Mouse (Mus musculus) hindbrain, postnatal 0 days (tissue): ENCODE data around the gene B4galt1. TPM values are rescaled to one million over a fixed set of nuclear protein-coding genes. Genes with fewer than 3 reads are reported as not detected.

Experiments used
- ATAC-seq: fragments of 200-750 bp; cut with Nextera tagmentation; 2 replicates; pipeline ENCODE4 v1.8.0; 2017; ENCODE audit warnings: mild to moderate bottlenecking, moderate TSS enrichment, moderate library complexity
- DNase-seq: peaks from one replicate; pipeline ENCODE4 v3.0.0-alpha.2; 2015; ENCODE audit warnings: low spot score
- H3K27ac ChIP-seq: fragments of 300-500 bp; sonication (generic); 2 replicates; pipeline ENCODE4 v1.5.1; 2014; ENCODE audit warnings: mild to moderate bottlenecking
- H3K27me3 ChIP-seq: fragments of 300-500 bp; sonication (generic); 2 replicates; pipeline ENCODE4 v1.6.1; 2014; ENCODE audit warnings: low read length, mixed read lengths; ENCODE audit not compliant: insufficient read depth
- H3K36me3 ChIP-seq: fragments of 300-500 bp; sonication (generic); 2 replicates; pipeline ENCODE4 v1.6.1; 2014; ENCODE audit warnings: low read length, mixed read lengths; ENCODE audit not compliant: insufficient read depth
- H3K4me1 ChIP-seq: fragments of 300-500 bp; sonication (generic); 2 replicates; pipeline ENCODE4 v1.6.1; 2014; ENCODE audit warnings: antibody characterized with exemption, low read length, mixed read lengths; ENCODE audit not compliant: insufficient read depth
- H3K4me2 ChIP-seq: fragments of 300-500 bp; sonication (generic); 2 replicates; pipeline ENCODE4 v1.6.1; 2014; ENCODE audit warnings: low read depth, mild to moderate bottlenecking, low read length, moderate library complexity, mixed read lengths
- H3K4me3 ChIP-seq: fragments of 300-500 bp; sonication (generic); 2 replicates; pipeline ENCODE4 v1.5.1; 2014; ENCODE audit warnings: low read length
- H3K9ac ChIP-seq: fragments of 300-500 bp; sonication (generic); replicated peaks from 2 replicates; pipeline ENCODE4 v1.6.1; 2014; ENCODE audit warnings: mild to moderate bottlenecking, low read length, moderate library complexity, mixed read lengths
- H3K9me3 ChIP-seq: fragments of 300-500 bp; sonication (generic); 2 replicates; pipeline ENCODE4 v1.6.1; 2016; ENCODE audit warnings: low read length, mixed read lengths
- CTCF ChIP-seq: IDR thresholded peaks from 2 replicates; pipeline ENCODE4 v1.5.1; 2016; ENCODE audit warnings: antibody characterized with exemption, control low read depth, low read depth
- WGBS: fragments of 180-500 bp; shearing (Covaris S2); extraction: QIAGEN DNeasy Blood & Tissue Kit; methylation state at CpG from one replicate; pipeline ENCODE4 v1.1.7; 2014; 5-methylcytosine and 5-hydroxymethylcytosine counted together
- polyA plus RNA-seq: library from polyadenylated mRNA; unstranded; fragments of >200 nt; fragmentation: Nextera tagmentation; extraction: Ambion mirVana; gene quantifications from 2 replicates; pipeline ENCODE4 v1.2.1, GENCODE M21; 2015
- total RNA-seq: library from RNA; depleted of rRNA; stranded (reverse); fragments of >200 nt; gene quantifications from 2 replicates; pipeline ENCODE4 v1.2.3, GENCODE M21; 2014

The B4galt1 gene
- total and polyA plus RNA-seq, 2 experiments from 2014 or later: 7.6 to 14.5 TPM

GRCm38 (mm10) chr4:40825981-40826380, 27.8 kb downstream of the B4galt1 start:
- TF ChIP-seq CTCF: no peak
- no peak overlapping the region for H3K4me3 ChIP-seq
- no peak overlapping the region for H3K9ac ChIP-seq
- H3K9me3 ChIP-seq: no peaks in the 10 kb centered on the region
- ATAC-seq (no peak), DNase-seq (no peak)
- no peaks in the 10 kb centered on the region for H3K36me3 ChIP-seq
- no peaks in the 10 kb centered on the region for H3K27me3 ChIP-seq
- no peak overlapping the region for H3K27ac ChIP-seq
- 98% methylated on average over 2 of the region's 2 CpGs for WGBS
- H3K4me2 ChIP-seq: no peak overlapping the region
- no peaks in the 10 kb centered on the region for H3K4me1 ChIP-seq

GRCm38 (mm10) chr4:40825146-40825545, 28.7 kb downstream of the B4galt1 start:
- DNase-seq (no peak), ATAC-seq (no peak)
- no peak for TF ChIP-seq CTCF
- Histone ChIP-seq H3K27me3 (no peaks in the 10 kb centered on the region), H3K4me2 (no peak overlapping the region), H3K9me3 (no peaks in the 10 kb centered on the region), H3K4me1 (no peaks in the 10 kb centered on the region), H3K4me3 (no peak overlapping the region), H3K9ac (no peak overlapping the region), H3K27ac (no peak overlapping the region), H3K36me3 (no peaks in the 10 kb centered on the region)
- 85% methylated on average over 5 of the region's 5 CpGs for WGBS

GRCm38 (mm10) chr4:40824505-40824904, 29.3 kb downstream of the B4galt1 start:
- 90% methylated on average over 7 of the region's 7 CpGs for WGBS
- Histone ChIP-seq H3K4me3 (no peak overlapping the region), H3K9ac (no peak overlapping the region), H3K27me3 (no peaks in the 10 kb centered on the region), H3K4me2 (no peak overlapping the region), H3K36me3 (no peaks in the 10 kb centered on the region), H3K27ac (no peak overlapping the region), H3K9me3 (no peaks in the 10 kb centered on the region), H3K4me1 (no peaks in the 10 kb centered on the region)
- ATAC-seq: no peak
- TF ChIP-seq CTCF: no peak
- no peak for DNase-seq

GRCm38 (mm10) chr4:40823664-40824063, 30.1 kb downstream of the B4galt1 start:
- Histone ChIP-seq H3K9ac (no peak overlapping the region), H3K27ac (no peak overlapping the region), H3K4me3 (no peak overlapping the region), H3K36me3 (no peaks in the 10 kb centered on the region), H3K4me1 (no peaks in the 10 kb centered on the region), H3K27me3 (no peaks in the 10 kb centered on the region), H3K9me3 (no peaks in the 10 kb centered on the region), H3K4me2 (no peak overlapping the region)
- no peak for TF ChIP-seq CTCF
- WGBS: 78% methylated on average over 8 of the region's 8 CpGs
- ATAC-seq: no peak; the same call in 1 of the 2 replicates
- DNase-seq: no peak

- H3K27me3 ChIP-seq: no peaks in the 10 kb centered on the region
- no peak overlapping the region for H3K4me2 ChIP-seq
- DNase-seq: no peak
- no peaks in the 10 kb centered on the region for H3K4me1 ChIP-seq
- WGBS: 92% methylated on average over 14 of the region's 14 CpGs
- no peaks in the 10 kb centered on the region for H3K36me3 ChIP-seq
- H3K9ac ChIP-seq: no peak overlapping the region
- H3K4me3 ChIP-seq: no peak overlapping the region
- ATAC-seq: no peak
- no peaks in the 10 kb centered on the region for H3K9me3 ChIP-seq
- H3K27ac ChIP-seq: no peak overlapping the region
- TF ChIP-seq CTCF: no peak
Observed at GRCm38 (mm10) chr4:40823151-40823550, 30.7 kb downstream of the B4galt1 start.

- H3K9me3 ChIP-seq: no peaks in the 10 kb centered on the region
- H3K9ac ChIP-seq: no peak overlapping the region
- no peak for DNase-seq
- 91% methylated on average over 8 of the region's 8 CpGs for WGBS
- no peaks in the 10 kb centered on the region for H3K4me1 ChIP-seq
- H3K36me3 ChIP-seq: no peaks in the 10 kb centered on the region
- H3K27me3 ChIP-seq: no peaks in the 10 kb centered on the region
- no peak overlapping the region for H3K4me2 ChIP-seq
- no peak for ATAC-seq
- H3K4me3 ChIP-seq: no peak overlapping the region
- TF ChIP-seq CTCF: no peak
- H3K27ac ChIP-seq: no peak overlapping the region
Observed at GRCm38 (mm10) chr4:40821303-40822023, 32.3 kb downstream of the B4galt1 start.

DNA sequence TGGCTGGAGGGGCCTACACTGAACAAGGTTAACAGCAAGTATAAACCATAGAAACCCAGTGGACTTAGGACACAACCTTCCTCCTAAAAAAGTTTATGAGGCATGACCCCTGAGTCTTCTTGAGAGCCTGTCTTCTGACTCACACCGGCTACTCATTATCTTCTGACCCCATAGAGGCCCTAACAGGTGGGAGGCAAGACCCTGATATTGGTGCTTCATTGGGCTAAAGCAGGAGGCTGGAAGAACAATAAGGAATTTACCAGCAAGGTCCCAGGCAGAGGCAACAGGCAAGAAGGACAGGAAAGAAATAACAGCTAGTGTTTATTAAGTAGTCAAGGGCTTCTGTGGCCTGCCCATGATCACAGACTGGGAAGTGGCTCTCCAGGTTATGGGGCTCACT, 32.9 kb downstream of the B4galt1 start:
- 90% methylated on average over 1 of the region's 1 CpGs for WGBS
- H3K36me3 ChIP-seq: no peaks in the 10 kb centered on the region
- no peak for ATAC-seq

More for the DNA sequence above, 32.9 kb downstream of the B4galt1 start:
- H3K27ac ChIP-seq: no peak overlapping the region
- no peaks in the 10 kb centered on the region for H3K27me3 ChIP-seq
- H3K4me1 ChIP-seq: no peaks in the 10 kb centered on the region
- H3K4me2 ChIP-seq: no peak overlapping the region
- no peak for TF ChIP-seq CTCF
- no peak overlapping the region for H3K9ac ChIP-seq
- no peak overlapping the region for H3K4me3 ChIP-seq
- DNase-seq: no peak
- H3K9me3 ChIP-seq: no peaks in the 10 kb centered on the region
